Mouse (Mus musculus): ENCODE measurements around the gene Rab5b. TPM values are rescaled to one million over a fixed set of nuclear protein-coding genes. Genes with fewer than 3 reads are reported as not detected.
"Not testable (repeated sequence)": the region's sequence is repeated elsewhere in the genome, so short reads cannot be mapped to it uniquely, and the experiment has no call there.

The Rab5b gene
- total RNA-seq, 2 experiments from 2014 or later = 113 TPM

DNA sequence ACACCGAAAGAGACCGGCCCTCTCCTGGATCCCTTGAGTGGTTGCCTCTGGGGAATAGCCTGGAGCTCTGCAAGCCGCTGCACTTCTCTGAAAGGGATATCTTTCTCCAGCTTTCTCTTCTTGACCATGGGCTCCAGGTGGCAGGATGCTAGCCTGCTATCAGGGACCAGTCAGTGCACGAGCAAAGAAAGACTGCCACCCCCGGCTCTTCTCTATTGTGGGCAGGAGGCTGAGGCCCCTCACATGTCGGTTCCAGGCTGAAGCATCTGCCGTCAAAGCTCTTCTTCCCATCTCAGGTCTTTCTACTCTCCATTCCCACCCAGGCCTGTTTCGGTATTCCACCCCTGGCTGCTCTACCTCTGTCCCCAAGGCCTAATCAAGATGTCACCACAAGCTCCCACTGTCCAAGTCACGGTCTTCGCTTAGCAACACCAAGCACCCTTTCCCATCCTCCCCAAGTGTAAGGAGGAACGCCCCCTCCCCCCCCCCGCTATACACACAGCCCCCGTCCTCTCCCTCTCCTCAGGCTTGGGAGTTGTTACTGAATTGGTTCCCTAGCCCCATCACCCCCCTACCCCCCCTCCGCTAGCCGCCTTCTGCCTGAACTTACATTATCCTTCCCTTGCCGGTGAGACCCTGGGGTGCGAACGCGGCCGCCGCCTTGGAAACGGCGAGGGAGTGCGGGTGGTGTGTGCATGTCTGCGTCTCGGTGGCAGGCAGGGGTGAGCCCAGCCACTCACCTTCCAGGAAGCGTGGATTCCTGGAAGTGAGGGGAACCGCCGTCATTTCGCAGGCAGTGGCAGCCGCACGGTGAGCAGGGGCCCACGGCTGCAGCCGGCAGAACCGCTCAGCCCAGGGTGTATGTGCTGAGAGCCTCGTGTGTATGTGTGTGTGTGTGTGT lies 50.7 kb downstream of the Rab5b start, which contains the start of gene Ikzf4:
Ikzf4 (minus strand) TSS at position 881 of the 901 bp plus-strand sequence.
- intact Hi-C loops (cut with DNase I) = no loop called here
- peak; percentile 52 for DNase-seq

DNA sequence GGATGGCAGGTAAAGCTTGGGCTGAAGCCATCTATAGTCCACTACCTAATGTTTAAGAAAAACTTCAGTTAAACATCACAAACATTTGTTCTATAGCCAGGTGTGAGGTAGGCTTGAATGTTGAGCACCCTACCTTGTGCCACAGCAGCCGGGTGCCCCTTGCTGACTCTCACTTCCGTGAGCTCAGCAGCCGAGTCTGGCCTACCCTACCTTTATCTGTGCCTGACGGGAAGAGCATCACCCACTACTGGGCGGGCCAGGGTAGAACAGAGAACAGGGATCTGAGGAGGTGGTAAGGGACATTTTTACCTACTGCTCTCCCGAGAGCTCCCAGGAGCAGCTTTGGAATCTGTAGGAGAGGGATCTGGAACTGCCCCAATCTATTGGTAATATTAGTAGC lies 53.3 kb downstream of the Rab5b start:
- intact Hi-C loops (cut with DNase I) = no loop called here
- DNase-seq = no peak

DNA sequence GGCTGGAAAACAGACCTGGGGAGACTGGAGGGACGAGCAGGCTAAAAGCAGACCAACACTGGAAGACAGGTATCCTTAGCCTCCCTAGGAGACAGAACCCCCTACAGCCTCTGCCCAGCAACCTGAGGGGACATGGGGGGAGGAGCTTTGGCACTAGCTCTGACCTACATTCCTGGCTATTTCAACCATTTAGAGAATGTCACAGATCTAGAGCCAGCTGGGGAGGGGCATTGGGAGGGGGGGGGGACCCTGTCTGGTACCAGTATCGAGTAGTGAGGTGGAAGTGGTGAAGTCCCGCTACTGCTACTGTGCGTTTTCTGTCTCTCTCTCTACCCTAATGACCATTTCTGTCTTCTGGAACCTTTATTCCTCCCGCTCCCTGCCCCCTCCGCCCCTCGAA lies 54.2 kb downstream of the Rab5b start:
- DNase-seq = no peak
- intact Hi-C loops (cut with DNase I) = no loop called here

DNA sequence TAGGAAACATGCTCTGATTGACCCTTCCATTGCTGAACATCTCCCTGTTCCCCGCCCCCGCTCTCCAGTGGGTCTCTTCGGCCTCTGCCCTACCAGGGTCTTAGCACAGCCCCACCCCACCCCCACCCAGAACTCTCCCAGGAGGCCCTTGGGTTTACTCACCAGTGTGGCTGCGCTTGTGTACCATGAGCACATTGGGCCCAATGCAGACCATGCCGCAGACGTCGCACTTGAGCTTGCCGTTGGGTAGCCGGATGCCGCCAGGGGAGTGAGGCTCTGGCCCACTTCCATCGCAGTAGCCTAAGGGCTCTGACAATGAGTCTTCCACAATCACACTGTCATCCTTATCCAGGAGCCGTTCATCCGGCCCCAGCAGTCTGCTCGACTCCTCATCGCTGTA lies 55.2 kb downstream of the Rab5b start:
- no peak for DNase-seq
- intact Hi-C loops (cut with DNase I) = no loop called here

GRCm38 (mm10) chr10:128639999-128640398 lies 56.1 kb downstream of the Rab5b start:
- intact Hi-C loops (cut with DNase I) = no loop called here
- no peak for DNase-seq

GRCm38 (mm10) chr10:128637011-128637410 lies 59.1 kb downstream of the Rab5b start:
- intact Hi-C loops (cut with DNase I) = no loop called here
- DNase-seq = no peak

DNA sequence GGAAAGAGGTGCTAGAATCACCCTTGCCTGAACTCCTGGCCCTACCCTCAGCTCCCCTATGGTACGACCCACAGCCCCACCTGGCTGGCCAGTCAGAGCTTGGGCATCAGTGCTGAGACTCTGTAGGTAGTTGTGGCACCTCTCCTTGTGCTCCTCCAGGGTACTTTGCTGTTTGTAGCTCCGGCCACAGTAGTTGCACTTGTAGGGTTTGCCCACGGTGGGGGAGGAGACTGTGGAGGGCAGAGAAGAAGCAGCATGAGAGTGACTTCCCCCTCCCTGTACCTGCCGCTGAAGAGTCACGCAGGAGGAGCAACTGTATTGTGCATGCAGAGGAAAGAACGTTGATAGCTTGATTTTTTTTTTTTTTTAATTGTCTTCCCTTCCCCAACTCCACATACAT lies 59.5 kb downstream of the Rab5b start:
- intact Hi-C loops (cut with DNase I) = no loop called here
- DNase-seq = no peak

DNA sequence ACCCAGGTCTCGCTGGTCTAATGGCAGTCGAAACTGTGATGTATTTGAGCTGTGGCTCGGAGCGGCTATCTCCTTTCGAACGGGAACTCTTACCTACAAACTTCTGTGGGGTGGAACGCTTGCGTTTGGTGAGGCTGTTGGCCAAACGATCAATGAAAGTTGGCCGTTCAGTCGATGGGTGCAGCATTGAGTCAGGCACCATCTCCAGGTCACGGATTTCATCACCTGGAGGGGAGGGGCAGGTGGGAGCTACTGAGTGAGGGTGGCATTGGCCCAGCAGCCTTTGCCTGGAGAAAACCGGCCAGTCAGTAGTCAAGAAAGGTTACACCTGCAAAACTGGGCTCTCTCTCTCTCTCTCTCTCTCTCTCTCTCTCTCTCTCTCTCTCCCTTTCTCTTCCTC lies 60.4 kb downstream of the Rab5b start:
- intact Hi-C loops (cut with DNase I) = no loop called here
- DNase-seq = no peak

DNA sequence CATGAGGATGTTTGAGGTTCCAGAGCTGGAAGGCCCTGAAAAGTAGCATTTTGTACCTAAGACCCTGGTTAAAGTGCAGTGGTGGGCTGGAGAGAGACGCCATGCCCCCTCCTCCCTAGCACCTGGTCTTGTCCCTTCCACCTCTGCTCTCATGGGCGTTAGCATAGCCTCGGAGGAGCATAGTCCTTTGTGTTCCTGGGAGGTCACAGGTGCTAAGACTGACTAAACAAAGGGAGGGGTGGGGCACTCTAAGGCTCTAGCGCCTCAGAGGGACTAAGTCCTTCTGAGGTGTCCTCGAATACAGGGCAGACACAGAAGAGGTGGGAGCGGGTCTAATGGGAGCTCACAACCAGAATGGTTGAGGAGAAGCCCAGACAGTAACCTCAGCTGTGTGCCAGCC lies 64.5 kb downstream of the Rab5b start:
- DNase-seq = no peak
- intact Hi-C loops (cut with DNase I) = no loop called here

GRCm38 (mm10) chr10:128630306-128630705 lies 65.8 kb downstream of the Rab5b start:
- DNase-seq; intact Hi-C loops (cut with DNase I): not testable (repeated sequence)

- intact Hi-C loops (cut with DNase I) = no loop called here
- DNase-seq = no peak
Measured at GRCm38 (mm10) chr10:128629746-128630145, 66.3 kb downstream of the Rab5b start.

DNA sequence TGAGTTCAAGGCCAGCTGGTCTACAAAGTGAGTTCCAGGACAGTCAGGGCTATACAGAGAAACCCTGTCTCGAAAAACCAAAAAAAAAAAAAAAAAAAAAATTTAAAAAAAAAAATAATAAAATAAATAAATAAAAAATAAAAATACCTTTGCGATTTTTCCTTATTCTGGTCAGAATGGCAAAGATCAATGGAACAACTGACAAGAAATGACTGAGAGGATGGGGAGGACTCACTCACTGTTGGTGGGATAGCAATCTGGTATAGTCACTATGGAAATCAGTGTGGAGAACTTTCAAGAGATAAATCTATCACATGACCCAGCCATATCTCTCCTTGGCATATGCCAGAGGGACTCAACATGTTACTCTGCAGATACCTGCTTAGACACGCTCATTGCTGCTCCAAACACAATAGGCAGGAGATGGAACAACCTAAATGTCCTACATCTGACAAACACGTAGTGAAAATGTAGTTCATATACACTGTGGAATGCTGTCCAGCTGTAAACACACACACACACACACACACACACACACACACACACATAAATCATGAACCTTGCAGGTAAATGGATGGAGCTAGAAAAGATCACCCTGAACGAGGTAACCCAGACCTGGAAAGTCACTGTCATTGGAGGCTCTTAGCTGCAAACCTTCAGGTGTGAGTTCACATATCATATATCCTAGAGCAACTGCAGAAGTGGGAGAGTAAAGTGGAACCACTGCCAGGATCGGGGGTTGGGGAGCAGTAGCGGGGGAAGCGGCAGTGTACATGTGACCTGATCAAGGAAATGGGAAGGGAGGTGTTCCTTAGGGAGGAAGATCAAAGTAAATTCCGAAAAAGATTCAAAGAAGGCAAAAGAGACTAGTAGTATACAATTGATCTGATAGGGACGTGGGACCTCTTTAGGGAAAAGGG lies 68.4 kb downstream of the Rab5b start:
- intact Hi-C loops (cut with DNase I) = no loop called here
- DNase-seq = no peak

Other genes with a start within 250 kb of the Rab5b start
- gene Smarcc2, start 237.0 kb downstream of the Rab5b start, total RNA-seq (2021) = 100 to 1,000 TPM; 295 to 311 TPM
- 100 to 1,000 TPM; 499 to 509 TPM for gene Myl6, start 202.1 kb downstream of the Rab5b start, total RNA-seq (2021)
- 10 to 100 TPM; 61.7 to 65.2 TPM for gene Myl6b, start 197.6 kb downstream of the Rab5b start, total RNA-seq (2021)
- gene Esyt1, start 170.4 kb downstream of the Rab5b start, total RNA-seq (2021) = 10 to 100 TPM; 13.7 to 16.3 TPM
- 10 to 100 TPM; 14.0 to 15.2 TPM for gene Zc3h10, start 148.5 kb downstream of the Rab5b start, total RNA-seq (2021)
- gene Rpl41, start 147.0 kb downstream of the Rab5b start, total RNA-seq (2021) = 1,000 to 10,000 TPM; 2,825 to 2,926 TPM
- 100 to 1,000 TPM; 111 TPM for gene Pa2g4, start 130.3 kb downstream of the Rab5b start, total RNA-seq (2021)
- gene Erbb3, start 106.6 kb downstream of the Rab5b start, total RNA-seq (2021) = under 1 TPM; 0.62 to 0.66 TPM
- 100 to 1,000 TPM; 595 to 651 TPM for gene Rps26, start 69.5 kb downstream of the Rab5b start, total RNA-seq (2021)
- 10 to 100 TPM; 25.0 to 30.7 TPM for gene Ikzf4, start 50.3 kb downstream of the Rab5b start, total RNA-seq (2021)
- gene Suox, start 22.2 kb downstream of the Rab5b start, total RNA-seq (2021) = 10 to 100 TPM; 10.5 to 11.0 TPM
- gene Pmel, start 7.9 kb upstream of the Rab5b start, total RNA-seq (2021) = 1 to 10 TPM in 1 of 2 experiments, under 1 TPM in 1; 0.50 to 1.6 TPM
- 10 to 100 TPM in 1 of 2 experiments, 1 to 10 TPM in 1; 8.1 to 10.0 TPM for gene Cdk2, start 8.8 kb upstream of the Rab5b start, total RNA-seq (2021)
- 1 to 10 TPM; 7.5 to 7.7 TPM for gene Dgka, start 48.6 kb upstream of the Rab5b start, total RNA-seq (2021)
- 10 to 100 TPM; 37.5 TPM for gene Pym1, start 51.6 kb upstream of the Rab5b start, total RNA-seq (2021)
- 1 to 10 TPM in 1 of 2 experiments, under 1 TPM in 1; 0.74 to 1.3 TPM for gene Mmp19, start 94.6 kb upstream of the Rab5b start, total RNA-seq (2021)
- 10 to 100 TPM; 59.3 to 63.3 TPM for gene Dnajc14, start 107.8 kb upstream of the Rab5b start, total RNA-seq (2021)
- 10 to 100 TPM; 14.1 to 14.2 TPM for gene Tmem198b, start 108.1 kb upstream of the Rab5b start, total RNA-seq (2021)
- 10 to 100 TPM; 50.9 to 53.4 TPM for gene Sarnp, start 121.1 kb upstream of the Rab5b start, total RNA-seq (2021)
- 1 to 10 TPM; 4.3 to 5.2 TPM for gene Ormdl2, start 125.4 kb upstream of the Rab5b start, total RNA-seq (2021)
- gene Gdf11, start 195.5 kb upstream of the Rab5b start, total RNA-seq (2021) = 10 to 100 TPM; 18.8 to 20.1 TPM
- gene Cd63, start 204.7 kb upstream of the Rab5b start, total RNA-seq (2021) = 10 to 100 TPM; 52.7 to 64.3 TPM
- gene Rdh5, start 226.6 kb upstream of the Rab5b start, total RNA-seq (2021) = 1 to 10 TPM; 5.4 to 6.1 TPM
- 10 to 100 TPM; 90.7 to 91.9 TPM for gene Bloc1s1, start 227.8 kb upstream of the Rab5b start, total RNA-seq (2021)
- 1 to 10 TPM; 8.9 to 9.1 TPM for gene Itga7, start 237.6 kb upstream of the Rab5b start, total RNA-seq (2021)

Measured in left cerebral cortex, postnatal 4 days (tissue).